Mouse (Mus musculus): ENCODE data around the gene Slc35d1. TPM values are rescaled to one million over a fixed set of nuclear protein-coding genes. Genes with fewer than 3 reads are reported as not detected.
A peak's percentile ranks its signal among the peaks of the same experiment; 100 is the strongest.

Slc35d1 gene
- 7.3 and 7.5 TPM in 2 replicates for total RNA-seq (2017)

- ATAC-seq (ENCODE audit: extremely low read depth, insufficient number of reproducible peaks, low FRiP score, poor library complexity, severe bottlenecking), result peak; percentile 58; the same call in 1 of the 2 replicates
Observed at GRCm38 (mm10) chr4:103214925-103215820, at the start of gene Slc35d1. Gene Slc35d1, minus strand, starts transcription at chr4:103215164.

- ATAC-seq (ENCODE audit: extremely low read depth, insufficient number of reproducible peaks, low FRiP score, poor library complexity, severe bottlenecking), result no peak
Observed at GRCm38 (mm10) chr4:103263812-103264396, 48.9 kb upstream of the Slc35d1 start.

- no peak for ATAC-seq (ENCODE audit: extremely low read depth, insufficient number of reproducible peaks, low FRiP score, poor library complexity, severe bottlenecking)
Observed at GRCm38 (mm10) chr4:103263378-103263777, 48.4 kb upstream of the Slc35d1 start.

GRCm38 (mm10) chr4:103258817-103259216 lies 43.9 kb upstream of the Slc35d1 start:
- no peak for ATAC-seq (ENCODE audit: extremely low read depth, insufficient number of reproducible peaks, low FRiP score, poor library complexity, severe bottlenecking)

- ATAC-seq (ENCODE audit: extremely low read depth, insufficient number of reproducible peaks, low FRiP score, poor library complexity, severe bottlenecking), result no peak
Observed at GRCm38 (mm10) chr4:103253846-103254245, 38.9 kb upstream of the Slc35d1 start.

GRCm38 (mm10) chr4:103249436-103250085 lies 34.6 kb upstream of the Slc35d1 start:
- ATAC-seq (ENCODE audit: extremely low read depth, insufficient number of reproducible peaks, low FRiP score, poor library complexity, severe bottlenecking), result no peak

GRCm38 (mm10) chr4:103247813-103248212 lies 32.8 kb upstream of the Slc35d1 start:
- ATAC-seq (ENCODE audit: extremely low read depth, insufficient number of reproducible peaks, low FRiP score, poor library complexity, severe bottlenecking), result no peak

- ATAC-seq (ENCODE audit: extremely low read depth, insufficient number of reproducible peaks, low FRiP score, poor library complexity, severe bottlenecking), result no peak
Observed at GRCm38 (mm10) chr4:103247249-103247648, 32.3 kb upstream of the Slc35d1 start.

- ATAC-seq (ENCODE audit: extremely low read depth, insufficient number of reproducible peaks, low FRiP score, poor library complexity, severe bottlenecking), result no peak
Observed at GRCm38 (mm10) chr4:103232156-103232555, 17.2 kb upstream of the Slc35d1 start.

GRCm38 (mm10) chr4:103222854-103223253 lies 7.9 kb upstream of the Slc35d1 start:
- ATAC-seq (ENCODE audit: extremely low read depth, insufficient number of reproducible peaks, low FRiP score, poor library complexity, severe bottlenecking), result no peak

GRCm38 (mm10) chr4:103221789-103222188 lies 6.8 kb upstream of the Slc35d1 start:
- ATAC-seq (ENCODE audit: extremely low read depth, insufficient number of reproducible peaks, low FRiP score, poor library complexity, severe bottlenecking), result no peak

- no peak for ATAC-seq (ENCODE audit: extremely low read depth, insufficient number of reproducible peaks, low FRiP score, poor library complexity, severe bottlenecking)
Observed at GRCm38 (mm10) chr4:103219011-103219410, 4.0 kb upstream of the Slc35d1 start.

GRCm38 (mm10) chr4:103216046-103216445 lies 1.1 kb upstream of the Slc35d1 start:
- no peak for ATAC-seq (ENCODE audit: extremely low read depth, insufficient number of reproducible peaks, low FRiP score, poor library complexity, severe bottlenecking)

GRCm38 (mm10) chr4:103214498-103214924 lies 453 bp downstream of the Slc35d1 start:
- peak; percentile 57; the same call in 1 of the 2 replicates for ATAC-seq (ENCODE audit: extremely low read depth, insufficient number of reproducible peaks, low FRiP score, poor library complexity, severe bottlenecking)

GRCm38 (mm10) chr4:103213859-103214497 lies 986 bp downstream of the Slc35d1 start:
- ATAC-seq (ENCODE audit: extremely low read depth, insufficient number of reproducible peaks, low FRiP score, poor library complexity, severe bottlenecking), result no peak

- ATAC-seq (ENCODE audit: extremely low read depth, insufficient number of reproducible peaks, low FRiP score, poor library complexity, severe bottlenecking), result no peak
Observed at GRCm38 (mm10) chr4:103208553-103208952, 6.4 kb downstream of the Slc35d1 start.

- no peak for ATAC-seq (ENCODE audit: extremely low read depth, insufficient number of reproducible peaks, low FRiP score, poor library complexity, severe bottlenecking)
Observed at GRCm38 (mm10) chr4:103203646-103204045, 11.3 kb downstream of the Slc35d1 start.

GRCm38 (mm10) chr4:103200046-103200445 lies 14.9 kb downstream of the Slc35d1 start:
- no peak for ATAC-seq (ENCODE audit: extremely low read depth, insufficient number of reproducible peaks, low FRiP score, poor library complexity, severe bottlenecking)

GRCm38 (mm10) chr4:103199086-103199485 lies 15.9 kb downstream of the Slc35d1 start:
- no peak for ATAC-seq (ENCODE audit: extremely low read depth, insufficient number of reproducible peaks, low FRiP score, poor library complexity, severe bottlenecking)
